Comparison of ENCODE assay signal across 22 mouse cellular contexts in the genomic region with DNA sequence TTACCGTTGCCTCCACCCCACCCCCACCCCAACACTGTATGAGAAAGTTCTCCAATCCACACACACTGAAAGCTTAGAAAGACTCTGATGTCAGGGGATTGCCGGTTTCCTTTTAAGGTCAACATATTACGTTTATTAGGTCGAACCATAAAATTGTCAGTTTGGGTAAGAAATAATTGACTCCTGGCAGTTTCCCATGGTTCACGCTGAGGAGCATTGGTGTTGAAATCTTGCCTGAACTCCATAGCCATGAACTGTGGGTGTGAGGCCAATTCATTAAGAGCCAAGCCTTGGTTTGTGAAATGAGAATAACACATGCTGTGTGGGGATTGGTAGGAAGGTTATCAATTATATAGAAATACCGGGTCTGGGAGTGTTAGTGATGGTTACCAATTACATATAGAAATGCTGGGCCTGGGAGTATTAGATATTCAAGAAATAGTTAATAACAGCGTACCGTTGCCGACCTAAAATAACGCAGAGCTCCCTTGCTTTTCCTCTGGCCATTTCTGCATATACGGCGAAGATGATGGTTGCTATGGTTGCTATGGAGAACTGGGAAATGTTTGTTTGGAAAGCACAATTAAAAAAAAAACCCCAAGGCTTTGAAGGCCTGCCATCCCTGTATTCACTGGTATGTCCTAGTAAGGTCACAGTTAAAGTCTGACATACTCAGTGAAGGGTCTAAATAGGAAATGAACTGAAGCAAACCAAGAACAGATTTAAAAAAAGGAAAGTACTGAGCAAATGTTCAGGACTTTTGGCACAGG. TPM values are rescaled to one million over a fixed set of nuclear protein-coding genes. Genes with fewer than 3 reads are reported as not detected.
DNase-seq lines count a peak whose midpoint lies in the region; ATAC-seq and TF ChIP-seq lines count a peak whose summit lies in the region.
"Had no signal": no experiment of that assay in that cellular context is flagged by ENCODE, and none has a peak within 500 bp of the region (broad histone marks: within the 10 kb centered on the region; RNA-seq: fewer than 3 reads in every experiment).

No protein-coding gene starts in this region.

- peaks cover 18% of the 10 kb centered on the region for H3K4me1 ChIP-seq in hindbrain, embryonic 14.5 days (replicated peaks; ENCODE audit: control insufficient read depth, insufficient read depth, low read length)
- no peaks in the 10 kb centered on the region for H3K4me1 ChIP-seq in hindbrain, embryonic 11.5 days (replicated peaks; ENCODE audit: control insufficient read depth, insufficient read depth, low read length)
- H3K4me1 ChIP-seq in liver, adult 2 months (ENCODE audit: control insufficient read depth, insufficient read depth, low read length): peaks cover 21% of the 10 kb centered on the region
- H3K4me1 ChIP-seq in liver, embryonic 11.5 days (replicated peaks; ENCODE audit: control insufficient read depth, insufficient read depth, low read length): no peaks in the 10 kb centered on the region
- no peaks in the 10 kb centered on the region for H3K4me1 ChIP-seq in stomach, postnatal 0 days (replicated peaks; ENCODE audit: control insufficient read depth, insufficient read depth)

- TF ChIP-seq CTCF in liver, adult 2 months (IDR thresholded peaks at IDR 0.05; ENCODE audit: low read depth, low read length): no peak
- TF ChIP-seq CTCF in stomach, postnatal 0 days (IDR thresholded peaks at IDR 0.05; ENCODE audit: low read depth): no peak

- TF ChIP-seq POLR2A in liver, adult 2 months (IDR thresholded peaks at IDR 0.05; ENCODE audit: extremely low read depth, insufficient read depth, low read length): no peak

- no peak for DNase-seq in hindbrain, embryonic 14.5 days (ENCODE audit: low spot score)
- DNase-seq in hindbrain, embryonic 11.5 days (ENCODE audit: low spot score): no peak
- DNase-seq in liver, adult 2 months (ENCODE audit: extremely low read depth, low read depth, low spot score): peak; percentile 71
- no peak for DNase-seq in liver, embryonic 11.5 days (ENCODE audit: low spot score)
- peak; percentile 10 for DNase-seq in testis, postnatal 10 days (ENCODE audit: low spot score)
- no peak for DNase-seq in testis, postnatal 14 days (ENCODE audit: low spot score)
- DNase-seq in stomach, postnatal 0 days (ENCODE audit: low spot score): peak; percentile 4
- DNase-seq in MN1 (ENCODE audit: low spot score): no peak
- DNase-seq: cerebellum, adult 8-10 months; cerebellum, postnatal 36 days; embryo, embryonic 11 days; gastrocnemius, postnatal 14 days; heart, adult 18-20 months; kidney, postnatal 36 days; lung, postnatal 14 days; right cerebral cortex, adult 18-20 months; right cerebral cortex, postnatal 4 days had no signal

- no peak overlapping the region for H3K4me2 ChIP-seq in hindbrain, embryonic 14.5 days (replicated peaks)
- H3K4me2 ChIP-seq in hindbrain, embryonic 11.5 days (replicated peaks; ENCODE audit: low read depth, low read length): no peak overlapping the region
- no peak overlapping the region for H3K4me2 ChIP-seq in liver, embryonic 11.5 days
- H3K4me2 ChIP-seq in stomach, postnatal 0 days (replicated peaks; ENCODE audit: low read depth): no peak overlapping the region
- H3K4me2 ChIP-seq: heart, embryonic 13.5 days; liver, embryonic 15.5 days; midbrain, embryonic 12.5 days had no signal

- no peak for ATAC-seq in hindbrain, embryonic 14.5 days (ENCODE audit: low FRiP score)
- no peak for ATAC-seq in hindbrain, embryonic 11.5 days (ENCODE audit: low FRiP score)
- no peak for ATAC-seq in liver, embryonic 11.5 days (replicated peaks; ENCODE audit: low FRiP score)
- ATAC-seq in stomach, postnatal 0 days (ENCODE audit: low FRiP score, low TSS enrichment): no peak
- ATAC-seq: activated CD4-positive, CD25-positive, alpha-beta regulatory T cell, adult 4 months had no signal

- 0 out of 2 replicates have a peak overlapping the region, but pooled peaks have one; percentile 12 for H3K27ac ChIP-seq in hindbrain, embryonic 14.5 days
- H3K27ac ChIP-seq in hindbrain, embryonic 11.5 days (ENCODE audit: low read depth, low read length): no peak overlapping the region
- no peak overlapping the region for H3K27ac ChIP-seq in liver, adult 2 months (replicated peaks; ENCODE audit: insufficient read depth, low read depth, low read length)
- no peak overlapping the region for H3K27ac ChIP-seq in liver, embryonic 11.5 days (ENCODE audit: low read depth, low read length)
- no peak overlapping the region for H3K27ac ChIP-seq in stomach, postnatal 0 days (replicated peaks)
- H3K27ac ChIP-seq: forebrain, embryonic 15.5 days; heart, embryonic 13.5 days; liver, embryonic 15.5 days had no signal

- H3K9me3 ChIP-seq in hindbrain, embryonic 14.5 days (ENCODE audit: control insufficient read depth, low read length): no peaks in the 10 kb centered on the region
- H3K9me3 ChIP-seq in hindbrain, embryonic 11.5 days (ENCODE audit: control insufficient read depth, low read length): no peaks in the 10 kb centered on the region
- no peaks in the 10 kb centered on the region for H3K9me3 ChIP-seq in liver, embryonic 11.5 days (ENCODE audit: control insufficient read depth, low read length)
- no peaks in the 10 kb centered on the region for H3K9me3 ChIP-seq in stomach, postnatal 0 days (ENCODE audit: control insufficient read depth, low read length)
- H3K9me3 ChIP-seq: forebrain, embryonic 15.5 days; heart, embryonic 13.5 days; liver, embryonic 15.5 days; midbrain, embryonic 12.5 days had no signal

- no peak overlapping the region for H3K4me3 ChIP-seq in hindbrain, embryonic 14.5 days (replicated peaks; ENCODE audit: low read length)
- H3K4me3 ChIP-seq in hindbrain, embryonic 11.5 days (ENCODE audit: low read depth, low read length): no peak overlapping the region
- H3K4me3 ChIP-seq in liver, adult 2 months (ENCODE audit: insufficient read depth, low read depth, low read length): no peak overlapping the region
- no peak overlapping the region for H3K4me3 ChIP-seq in liver, embryonic 11.5 days (ENCODE audit: low read depth, low read length)
- H3K4me3 ChIP-seq in stomach, postnatal 0 days (ENCODE audit: low read depth, low read length): no peak overlapping the region
- H3K4me3 ChIP-seq: forebrain, embryonic 15.5 days; heart, embryonic 13.5 days; liver, embryonic 15.5 days; midbrain, embryonic 12.5 days had no signal

- H3K36me3 ChIP-seq in hindbrain, embryonic 14.5 days (replicated peaks; ENCODE audit: control insufficient read depth, insufficient read depth): no peaks in the 10 kb centered on the region
- no peaks in the 10 kb centered on the region for H3K36me3 ChIP-seq in hindbrain, embryonic 11.5 days (ENCODE audit: control insufficient read depth, insufficient read depth, low read length)
- no peaks in the 10 kb centered on the region for H3K36me3 ChIP-seq in liver, adult 2 months (ENCODE audit: control insufficient read depth, insufficient read depth, low read length)
- H3K36me3 ChIP-seq in liver, embryonic 11.5 days (ENCODE audit: control insufficient read depth, insufficient read depth, low read length): no peaks in the 10 kb centered on the region
- H3K36me3 ChIP-seq in stomach, postnatal 0 days (ENCODE audit: control insufficient read depth, insufficient read depth, low read length): no peaks in the 10 kb centered on the region
- H3K36me3 ChIP-seq: forebrain, embryonic 15.5 days; heart, embryonic 13.5 days; liver, embryonic 15.5 days; midbrain, embryonic 12.5 days had no signal

- H3K27me3 ChIP-seq in hindbrain, embryonic 14.5 days (ENCODE audit: control insufficient read depth, insufficient read depth, low read length): no peaks in the 10 kb centered on the region
- H3K27me3 ChIP-seq in hindbrain, embryonic 11.5 days (ENCODE audit: control insufficient read depth, insufficient read depth, low read length): no peaks in the 10 kb centered on the region
- H3K27me3 ChIP-seq in liver, adult 2 months (ENCODE audit: control insufficient read depth, insufficient read depth, low read length): no peaks in the 10 kb centered on the region
- no peaks in the 10 kb centered on the region for H3K27me3 ChIP-seq in liver, embryonic 11.5 days (replicated peaks; ENCODE audit: control insufficient read depth, insufficient read depth, low read length)
- no peaks in the 10 kb centered on the region for H3K27me3 ChIP-seq in stomach, postnatal 0 days (ENCODE audit: control insufficient read depth, insufficient read depth, low read length)
- H3K27me3 ChIP-seq: forebrain, embryonic 15.5 days; heart, embryonic 13.5 days; liver, embryonic 15.5 days; midbrain, embryonic 12.5 days had no signal

- H3K9ac ChIP-seq in hindbrain, embryonic 14.5 days: no peak overlapping the region
- H3K9ac ChIP-seq in hindbrain, embryonic 11.5 days (ENCODE audit: low read depth, low read length): no peak overlapping the region
- H3K9ac ChIP-seq in liver, adult 2 months (ENCODE audit: low read depth, low read length): no peak overlapping the region
- H3K9ac ChIP-seq in liver, embryonic 11.5 days (ENCODE audit: low read depth, low read length): no peak overlapping the region
- H3K9ac ChIP-seq in stomach, postnatal 0 days (ENCODE audit: low read length): no peak overlapping the region
- H3K9ac ChIP-seq: forebrain, embryonic 15.5 days; heart, embryonic 13.5 days; liver, embryonic 15.5 days; midbrain, embryonic 12.5 days had no signal

- WGBS in hindbrain, embryonic 14.5 days: 69% methylated on average over 12 of the region's 12 CpGs
- WGBS in hindbrain, embryonic 11.5 days: 87% methylated on average over 12 of the region's 12 CpGs
- 68% methylated on average over 12 of the region's 12 CpGs for WGBS in liver, adult 2 months
- WGBS in liver, embryonic 11.5 days: 88% methylated on average over 12 of the region's 12 CpGs
- 85% methylated on average over 12 of the region's 12 CpGs for WGBS in stomach, postnatal 0 days

- no peaks in the 10 kb centered on the region for H3K79me2 ChIP-seq in liver, adult 2 months (ENCODE audit: control insufficient read depth, insufficient read depth, low read length)

- no peak for TF ChIP-seq EP300 in stomach, postnatal 0 days (optimal IDR thresholded peaks at IDR 0.05)

RNA-seq across cellular contexts. Expression of a gene that starts 28.7 kb away (rescaled TPM):
- polyA plus RNA-seq in hindbrain, embryonic 14.5 days (2014; fragmentation: Nextera tagmentation; extraction: Ambion mirVana): 11.5 and 12.2 TPM in 2 replicates
- polyA plus RNA-seq in hindbrain, embryonic 11.5 days (2014; fragmentation: Nextera tagmentation; extraction: Ambion mirVana): 6.0 and 9.3 TPM in 2 replicates
- 6.5 and 7.0 TPM in 2 replicates for total RNA-seq in liver, adult 2 months (2014; rRNA removed)
- 0.76 and 1.4 TPM in 2 replicates for polyA plus RNA-seq in liver, adult 2 months (2012; rRNA removed)
- 1.9 and 3.2 TPM in 2 replicates for polyA plus RNA-seq in liver, embryonic 11.5 days (2014; fragmentation: Nextera tagmentation; extraction: Ambion mirVana)
- 2.6 and 2.9 TPM in 2 replicates for polyA plus RNA-seq in stomach, postnatal 0 days (2015; fragmentation: Nextera tagmentation; extraction: Ambion mirVana)

RNA-seq across cellular contexts. Expression of a gene that starts 28.9 kb away (rescaled TPM):
- 4.7 and 5.8 TPM in 2 replicates for polyA plus RNA-seq in hindbrain, embryonic 14.5 days (2014; fragmentation: Nextera tagmentation; extraction: Ambion mirVana)
- polyA plus RNA-seq in hindbrain, embryonic 11.5 days (2014; fragmentation: Nextera tagmentation; extraction: Ambion mirVana): 3.2 and 3.4 TPM in 2 replicates
- total RNA-seq in liver, adult 2 months (2014; rRNA removed): 0.92 and 1.9 TPM in 2 replicates
- polyA plus RNA-seq in liver, adult 2 months (2012; rRNA removed): 4.1 and 5.6 TPM in 2 replicates
- polyA plus RNA-seq in liver, embryonic 11.5 days (2014; fragmentation: Nextera tagmentation; extraction: Ambion mirVana): 6.4 and 8.5 TPM in 2 replicates
- polyA plus RNA-seq in stomach, postnatal 0 days (2015; fragmentation: Nextera tagmentation; extraction: Ambion mirVana): 1.6 and 1.8 TPM in 2 replicates

Comparison
In these comparisons a context has a peak if more than half of its experiments do, and no peak if none do; other contexts are left out.
1. DNase-seq: peak in liver, adult 2 months (single experiment), testis, postnatal 10 days (single experiment) and stomach, postnatal 0 days (single experiment); none in hindbrain, embryonic 14.5 days (single experiment), hindbrain, embryonic 11.5 days (single experiment), liver, embryonic 11.5 days (single experiment), testis, postnatal 14 days (single experiment) and MN1 (single experiment).